Mouse (Mus musculus) stomach, embryonic 14.5 days (tissue): ENCODE data around the gene Smim20. TPM values are rescaled to one million over a fixed set of nuclear protein-coding genes. Genes with fewer than 3 reads are reported as not detected.

Experiments
- ATAC-seq: fragments of 200-750 bp; cut with Nextera tagmentation; 2 replicates; pipeline ENCODE4 v1.8.0; 2017; ENCODE audit warnings: low read depth, moderate TSS enrichment; ENCODE audit not compliant: insufficient number of reproducible peaks, insufficient read depth, low FRiP score
- H3K27ac ChIP-seq: fragments of 300-500 bp; sonication (generic); 2 replicates; pipeline ENCODE4 v1.5.1; 2014; ENCODE audit warnings: mild to moderate bottlenecking, low read length, moderate library complexity, mixed read lengths
- H3K27me3 ChIP-seq: fragments of 300-500 bp; sonication (generic); 2 replicates; pipeline ENCODE4 v1.6.1; 2014; ENCODE audit warnings: low read length, control low read depth, mixed read lengths; ENCODE audit not compliant: control insufficient read depth, insufficient read depth
- H3K36me3 ChIP-seq: fragments of 300-500 bp; sonication (generic); 2 replicates; pipeline ENCODE4 v1.6.1; 2014; ENCODE audit warnings: mild to moderate bottlenecking, control low read depth, low read length, moderate library complexity, mixed read lengths; ENCODE audit not compliant: control insufficient read depth, insufficient read depth
- H3K4me1 ChIP-seq: fragments of 300-500 bp; sonication (generic); 2 replicates; pipeline ENCODE4 v1.6.1; 2014; ENCODE audit warnings: low read length, control low read depth, mixed read lengths; ENCODE audit not compliant: control insufficient read depth, insufficient read depth
- H3K4me2 ChIP-seq: fragments of 300-500 bp; sonication (generic); replicated peaks from 2 replicates; pipeline ENCODE4 v1.6.1; 2014; ENCODE audit warnings: low read depth, low read length, control low read depth
- H3K4me3 ChIP-seq: fragments of 300-500 bp; sonication (generic); 2 replicates; pipeline ENCODE4 v1.5.1; 2014; ENCODE audit warnings: low read depth, low read length, control low read depth
- H3K9ac ChIP-seq: fragments of 300-500 bp; sonication (generic); replicated peaks from 2 replicates; pipeline ENCODE4 v1.6.1; 2014; ENCODE audit warnings: low read depth, mild to moderate bottlenecking, control low read depth, low read length, moderate library complexity, mixed read lengths
- H3K9me3 ChIP-seq: fragments of 300-500 bp; sonication (generic); 2 replicates; pipeline ENCODE4 v1.6.1; 2016; ENCODE audit warnings: low read depth, low read length, control low read depth; ENCODE audit not compliant: control insufficient read depth
- WGBS: fragments of 180-500 bp; shearing (Covaris S2); extraction: QIAGEN DNeasy Blood & Tissue Kit; methylation state at CpG from one replicate; pipeline ENCODE4 v1.1.7; 2014; 5-methylcytosine and 5-hydroxymethylcytosine counted together
- polyA plus RNA-seq: library from polyadenylated mRNA; unstranded; fragments of >200 nt; fragmentation: Nextera tagmentation; extraction: Ambion mirVana; gene quantifications from 2 replicates; pipeline ENCODE4 v1.2.1, GENCODE M21; 2014

Gene Smim20
- 89.7 and 93.6 TPM in 2 replicates for polyA plus RNA-seq

GRCm38 (mm10) chr5:53266931-53267853 is at the start of gene Smim20:
Gene Smim20 (plus strand): TSS chr5:53267083.
- Histone ChIP-seq H3K9me3 (no peaks in the 10 kb centered on the region), H3K36me3 (no peaks in the 10 kb centered on the region), H3K9ac (0 out of 2 replicates have a peak within 1 kb of the TSS, but pooled peaks have one; percentile 2), H3K4me3 (peak within 1 kb of the TSS; percentile 49), H3K27me3 (no peaks in the 10 kb centered on the region), H3K4me2 (peak within 1 kb of the TSS; percentile 55), H3K4me1 (peaks cover 10% of the 10 kb centered on the region), H3K27ac (peak within 1 kb of the TSS; percentile 53)
- peak; percentile 92 for ATAC-seq
- WGBS, result 13% methylated on average over 53 of the region's 53 CpGs

GRCm38 (mm10) chr5:53225434-53225833 is 41.4 kb upstream of the Smim20 start:
- no peak for ATAC-seq
- Histone ChIP-seq H3K36me3 (no peaks in the 10 kb centered on the region), H3K27me3 (no peaks in the 10 kb centered on the region), H3K4me1 (no peaks in the 10 kb centered on the region), H3K4me3 (no peak overlapping the region), H3K27ac (no peak overlapping the region), H3K9me3 (no peaks in the 10 kb centered on the region), H3K9ac (no peak overlapping the region), H3K4me2 (no peak overlapping the region)
- WGBS, result 80% methylated on average over 13 of the region's 13 CpGs

- Histone ChIP-seq H3K4me2 (no peak overlapping the region), H3K27me3 (no peaks in the 10 kb centered on the region), H3K4me1 (peaks cover 5% of the 10 kb centered on the region), H3K4me3 (no peak overlapping the region), H3K9me3 (no peaks in the 10 kb centered on the region), H3K36me3 (no peaks in the 10 kb centered on the region), H3K27ac (no peak overlapping the region), H3K9ac (no peak overlapping the region)
- WGBS, result 55% methylated on average over 4 of the region's 4 CpGs
- ATAC-seq, result no peak
Observed at GRCm38 (mm10) chr5:53230560-53230959, 36.3 kb upstream of the Smim20 start.

GRCm38 (mm10) chr5:53235551-53235950 is 31.3 kb upstream of the Smim20 start:
- Histone ChIP-seq H3K27me3 (no peaks in the 10 kb centered on the region), H3K4me1 (peaks cover 18% of the 10 kb centered on the region), H3K27ac (no peak overlapping the region), H3K9me3 (no peaks in the 10 kb centered on the region), H3K4me2 (no peak overlapping the region), H3K4me3 (no peak overlapping the region), H3K36me3 (no peaks in the 10 kb centered on the region), H3K9ac (no peak overlapping the region)
- ATAC-seq, result peak; percentile 57; the same call in 1 of the 2 replicates
- 7% methylated on average over 4 of the region's 4 CpGs for WGBS

GRCm38 (mm10) chr5:53236136-53236535 is 30.7 kb upstream of the Smim20 start:
- ATAC-seq, result no peak; the same call in 1 of the 2 replicates
- Histone ChIP-seq H3K27me3 (no peaks in the 10 kb centered on the region), H3K27ac (no peak overlapping the region), H3K36me3 (no peaks in the 10 kb centered on the region), H3K4me2 (no peak overlapping the region), H3K4me3 (no peak overlapping the region), H3K4me1 (peaks cover 18% of the 10 kb centered on the region), H3K9ac (no peak overlapping the region), H3K9me3 (no peaks in the 10 kb centered on the region)
- 12% methylated on average over 5 of the region's 5 CpGs for WGBS

- Histone ChIP-seq H3K4me1 (peaks cover 18% of the 10 kb centered on the region), H3K4me3 (no peak overlapping the region), H3K36me3 (no peaks in the 10 kb centered on the region), H3K27ac (no peak overlapping the region), H3K27me3 (no peaks in the 10 kb centered on the region), H3K9me3 (no peaks in the 10 kb centered on the region), H3K9ac (no peak overlapping the region), H3K4me2 (no peak overlapping the region)
- ATAC-seq, result no peak
- 76% methylated on average over 7 of the region's 8 CpGs for WGBS
Observed at GRCm38 (mm10) chr5:53236749-53237148, 30.1 kb upstream of the Smim20 start.

- H3K4me3 ChIP-seq, result no peak overlapping the region
- no peak overlapping the region for H3K27ac ChIP-seq
- no peaks in the 10 kb centered on the region for H3K36me3 ChIP-seq
- ATAC-seq, result no peak
- WGBS, result 88% methylated on average over 7 of the region's 7 CpGs
- H3K4me2 ChIP-seq, result no peak overlapping the region
- H3K4me1 ChIP-seq, result peaks cover 18% of the 10 kb centered on the region
- no peaks in the 10 kb centered on the region for H3K27me3 ChIP-seq
- no peaks in the 10 kb centered on the region for H3K9me3 ChIP-seq
- H3K9ac ChIP-seq, result no peak overlapping the region
Observed at GRCm38 (mm10) chr5:53238761-53239160, 28.1 kb upstream of the Smim20 start.

GRCm38 (mm10) chr5:53239189-53239588 is 27.7 kb upstream of the Smim20 start:
- Histone ChIP-seq H3K4me3 (no peak overlapping the region), H3K9ac (no peak overlapping the region), H3K9me3 (no peaks in the 10 kb centered on the region), H3K27ac (no peak overlapping the region), H3K4me2 (no peak overlapping the region), H3K36me3 (no peaks in the 10 kb centered on the region), H3K4me1 (peaks cover 18% of the 10 kb centered on the region), H3K27me3 (no peaks in the 10 kb centered on the region)
- 83% methylated on average over 7 of the region's 7 CpGs for WGBS
- ATAC-seq, result no peak
